Mouse (Mus musculus) right cerebral cortex, postnatal 4 days (tissue): ENCODE results near the gene Ube2j1.

Experiments used
- DNase-seq: peaks from one replicate; pipeline ENCODE4 v3.0.0-alpha.2; 2022

Gene Ube2j1

DNA sequence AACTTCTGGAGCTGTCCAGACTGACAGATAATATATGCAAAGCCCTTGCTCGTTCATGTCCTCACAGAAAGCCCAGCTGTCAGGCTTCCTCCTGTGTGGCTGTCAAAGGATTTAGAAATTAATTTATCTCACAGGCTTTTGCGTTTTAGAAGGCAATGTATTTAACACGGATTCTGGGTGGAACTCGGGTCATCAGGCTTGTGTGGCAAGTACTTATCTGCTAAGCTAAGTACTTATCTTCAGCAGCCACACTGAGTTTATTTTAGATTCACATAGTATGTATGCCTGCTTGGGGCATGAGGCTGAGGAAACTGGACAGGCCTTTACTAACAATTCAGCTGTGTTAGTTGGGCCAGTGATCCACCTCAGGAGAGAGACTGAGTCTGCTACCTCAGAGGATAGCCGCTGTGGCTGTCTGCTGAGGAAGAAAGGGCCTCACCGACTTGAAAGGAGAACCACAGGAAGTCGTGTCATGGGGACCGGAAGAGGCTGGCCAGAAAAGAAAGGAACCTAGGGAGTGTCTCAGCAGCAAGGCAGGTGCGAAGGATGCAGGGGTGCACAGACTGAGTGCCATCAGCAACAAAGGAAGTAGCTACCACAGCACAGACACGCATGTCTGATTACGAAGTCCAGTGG, 41.4 kb downstream of the Ube2j1 start:
- DNase-seq: no peak

DNA sequence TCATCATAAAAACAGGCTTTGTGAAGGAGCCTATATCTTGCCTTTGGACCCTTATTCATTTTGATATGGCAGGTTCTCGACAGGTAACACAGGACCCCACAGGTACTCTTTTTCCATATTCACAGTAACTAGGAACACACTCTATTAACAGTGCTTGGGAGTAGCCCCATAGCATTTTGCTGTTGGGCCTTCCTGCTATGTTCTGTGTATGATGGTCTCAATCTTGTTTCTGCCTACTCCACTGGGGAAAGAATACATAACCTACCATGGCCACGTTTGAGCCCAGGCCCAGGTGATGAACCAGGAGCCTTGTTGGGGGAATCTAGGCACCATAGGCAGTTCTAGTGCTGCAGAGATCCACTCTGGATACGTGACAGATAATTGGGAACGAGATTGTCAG, 43.2 kb downstream of the Ube2j1 start:
- no peak for DNase-seq

- DNase-seq: no peak
These were observed 43.6 kb downstream of the Ube2j1 start for GRCm38 (mm10) chr4:33074851-33075250.

- no peak for DNase-seq
These were observed 44.7 kb downstream of the Ube2j1 start for GRCm38 (mm10) chr4:33075776-33076524.

- no peak for DNase-seq
These were observed 45.9 kb downstream of the Ube2j1 start for GRCm38 (mm10) chr4:33077161-33077560.

DNA sequence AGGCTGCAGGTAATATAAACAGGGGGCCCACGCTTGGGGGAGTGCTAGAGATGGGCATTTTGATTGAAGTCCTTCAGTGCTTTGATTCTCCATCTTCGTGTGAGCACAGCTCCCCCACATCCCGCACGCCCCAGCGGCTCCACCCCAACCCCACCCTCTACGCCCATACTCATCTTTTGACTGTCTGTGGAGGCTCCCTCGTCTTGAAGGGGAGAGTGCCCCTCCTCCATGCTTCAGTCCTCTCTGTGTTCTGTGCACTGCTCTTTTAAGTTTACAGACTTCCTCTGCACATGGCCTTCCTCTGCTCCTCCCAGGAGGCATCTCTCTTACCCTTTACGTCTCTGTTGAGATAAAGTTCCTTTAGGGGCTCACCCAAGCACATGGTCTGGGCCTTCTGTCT, 46.5 kb downstream of the Ube2j1 start:
- DNase-seq: no peak

- DNase-seq: no peak
These were observed 47.3 kb downstream of the Ube2j1 start for GRCm38 (mm10) chr4:33078492-33078891.

DNA sequence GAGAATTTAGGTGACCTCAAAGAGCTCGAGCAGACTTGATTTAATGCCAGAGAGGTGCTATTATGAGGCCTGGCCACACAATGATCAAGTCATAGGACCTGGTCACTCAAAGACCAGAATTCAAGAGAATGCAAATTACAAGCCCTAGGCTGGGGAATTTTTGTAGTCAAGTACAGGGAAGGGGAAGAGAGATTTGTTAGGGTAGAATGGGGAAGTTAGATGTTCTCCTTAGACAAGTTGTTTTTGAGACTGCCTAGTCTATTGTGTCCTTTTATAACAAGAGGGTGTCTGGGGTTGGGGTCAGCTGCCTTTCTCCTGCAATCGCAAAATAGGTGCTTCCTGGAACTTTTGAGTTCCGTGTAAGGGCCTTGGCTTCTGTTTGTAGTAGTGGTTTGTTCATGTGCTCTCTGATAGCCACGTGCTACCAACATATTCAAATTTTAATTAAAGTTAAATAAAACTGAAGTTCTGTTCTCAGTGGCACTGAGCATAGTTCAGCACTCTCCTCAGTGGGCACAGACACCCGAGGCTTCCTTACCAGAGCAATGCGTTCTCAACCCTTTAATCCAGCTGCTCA, 68.0 kb downstream of the Ube2j1 start:
- DNase-seq: no peak
